Comparison of ENCODE assay signal across 31 mouse cellular contexts in genomic region chr7:99671544-99672435, GRCm38 (mm10). TPM values are rescaled to one million over a fixed set of nuclear protein-coding genes. Genes with fewer than 3 reads are reported as not detected.
DNase-seq lines count a peak whose midpoint lies in the region; ATAC-seq and TF ChIP-seq lines count a peak whose summit lies in the region.
"Had no signal": no experiment of that assay in that cellular context is flagged by ENCODE, and none has a peak within 500 bp of the region (broad histone marks: within the 10 kb centered on the region; RNA-seq: fewer than 3 reads in every experiment).

No protein-coding gene starts in this region.

- TF ChIP-seq RAD21 in MEL (IDR thresholded peaks at IDR 0.05; ENCODE audit: low read depth, low read length) = no peak

- H3K4me3 ChIP-seq in MEL (ENCODE audit: control insufficient read depth in 1 of 2, insufficient read depth in 1 of 2, low read depth in 2 of 2, low read length in 2 of 2) = no peak overlapping the region
- H3K4me3 ChIP-seq in intestine, embryonic 14.5 days (ENCODE audit: low read depth, low read length) = no peak overlapping the region
- H3K4me3 ChIP-seq in liver, embryonic 15.5 days (replicated peaks) = no peak overlapping the region
- no peak overlapping the region for H3K4me3 ChIP-seq in forebrain, postnatal 0 days (ENCODE audit: low read depth, low read length)
- H3K4me3 ChIP-seq in forebrain, embryonic 15.5 days = no peak overlapping the region
- H3K4me3 ChIP-seq: heart, embryonic 10.5 days; layer of hippocampus, adult 2 months; limb, embryonic 12.5 days; midbrain, embryonic 13.5 days; stomach, embryonic 15.5 days had no signal

- peaks cover 0 to 2% of the 10 kb centered on the region in 2 experiments; a peak in 2 of 4 replicates for H3K36me3 ChIP-seq in MEL (ENCODE audit: control insufficient read depth in 1 of 2, insufficient read depth in 2 of 2, low read length in 2 of 2)
- no peaks in the 10 kb centered on the region for H3K36me3 ChIP-seq in intestine, embryonic 14.5 days (ENCODE audit: control insufficient read depth, insufficient read depth, low read length)
- H3K36me3 ChIP-seq in liver, embryonic 15.5 days (replicated peaks) = no peaks in the 10 kb centered on the region
- H3K36me3 ChIP-seq in forebrain, postnatal 0 days (ENCODE audit: insufficient read depth) = no peaks in the 10 kb centered on the region
- H3K36me3 ChIP-seq in forebrain, embryonic 15.5 days = no peaks in the 10 kb centered on the region
- H3K36me3 ChIP-seq: heart, embryonic 10.5 days; limb, embryonic 12.5 days; midbrain, embryonic 13.5 days; stomach, embryonic 15.5 days had no signal

- H3K9me3 ChIP-seq in MEL (replicated peaks; ENCODE audit: insufficient read depth, low read length) = no peaks in the 10 kb centered on the region
- no peaks in the 10 kb centered on the region for H3K9me3 ChIP-seq in intestine, embryonic 14.5 days (ENCODE audit: control insufficient read depth, low read length)
- H3K9me3 ChIP-seq in liver, embryonic 15.5 days (replicated peaks) = no peaks in the 10 kb centered on the region
- H3K9me3 ChIP-seq in forebrain, postnatal 0 days (ENCODE audit: low read length) = no peaks in the 10 kb centered on the region
- H3K9me3 ChIP-seq in forebrain, embryonic 15.5 days = no peaks in the 10 kb centered on the region
- H3K9me3 ChIP-seq: heart, embryonic 10.5 days; limb, embryonic 12.5 days; midbrain, embryonic 13.5 days; stomach, embryonic 15.5 days had no signal

- peaks cover 0 to 14% of the 10 kb centered on the region in 2 experiments; a peak in 3 of 4 replicates for H3K4me1 ChIP-seq in MEL (ENCODE audit: control insufficient read depth in 1 of 2, insufficient read depth in 2 of 2, low read length in 2 of 2)
- H3K4me1 ChIP-seq in intestine, embryonic 14.5 days (replicated peaks; ENCODE audit: control insufficient read depth, insufficient read depth, low read length) = peaks cover 6% of the 10 kb centered on the region
- peaks cover 10% of the 10 kb centered on the region; the same call in 1 of the 2 replicates for H3K4me1 ChIP-seq in liver, embryonic 15.5 days (replicated peaks)
- H3K4me1 ChIP-seq in forebrain, postnatal 0 days (ENCODE audit: insufficient read depth) = no peaks in the 10 kb centered on the region
- no peaks in the 10 kb centered on the region for H3K4me1 ChIP-seq in forebrain, embryonic 15.5 days
- H3K4me1 ChIP-seq: stomach, embryonic 15.5 days had no signal

- no peak for TF ChIP-seq CTCF in MEL (IDR thresholded peaks at IDR 0.05 in 2 of 3, conservative IDR thresholded peaks at IDR 0.05 in 1 of 3; ENCODE audit: control insufficient read depth in 1 of 3, insufficient read depth in 1 of 3, low read depth in 2 of 3, low read length in 3 of 3, poor library complexity in 1 of 3, severe bottlenecking in 1 of 3)
- TF ChIP-seq CTCF in forebrain, postnatal 0 days (IDR thresholded peaks at IDR 0.05; ENCODE audit: low read depth) = no peak

- no peak for TF ChIP-seq POLR2A in MEL (IDR thresholded peaks at IDR 0.05; ENCODE audit: control insufficient read depth in 1 of 2, insufficient read depth in 1 of 2, low read depth in 1 of 2, low read length in 2 of 2, poor library complexity in 1 of 2)

- peak; percentile 18 for DNase-seq in CD4-positive, CD25-positive, alpha-beta regulatory T cell, adult 2 months (ENCODE audit: low read depth, low spot score)
- DNase-seq in MEL (ENCODE audit: low read depth, low spot score) = peak; percentile 64
- no peak for DNase-seq in intestine, embryonic 14.5 days (ENCODE audit: low spot score)
- no peak for DNase-seq in forebrain, postnatal 0 days
- DNase-seq in urinary bladder, postnatal 14 days (ENCODE audit: low spot score) = no peak
- DNase-seq: adrenal gland, postnatal 25 days; cerebellum, adult 18-20 months; cerebellum, postnatal 14 days; gastrocnemius, postnatal 10 days; kidney, postnatal 14 days; layer of hippocampus, postnatal 36 days; lung, adult 2 months; lung, postnatal 14 days; thymus, adult 18-20 months had no signal

- H3K4me2 ChIP-seq in intestine, embryonic 14.5 days (ENCODE audit: low read length) = no peak overlapping the region
- no peak overlapping the region for H3K4me2 ChIP-seq in liver, embryonic 15.5 days
- no peak overlapping the region for H3K4me2 ChIP-seq in forebrain, postnatal 0 days (ENCODE audit: low read depth)
- H3K4me2 ChIP-seq in forebrain, embryonic 15.5 days (replicated peaks) = no peak overlapping the region
- H3K4me2 ChIP-seq: limb, embryonic 12.5 days; midbrain, embryonic 13.5 days; stomach, embryonic 15.5 days had no signal

- ATAC-seq in CD4-positive, CD25-positive, alpha-beta regulatory T cell, adult 4 months = no peak
- ATAC-seq in intestine, embryonic 14.5 days (replicated peaks; ENCODE audit: low FRiP score, low TSS enrichment, low read depth) = peak; percentile 77; the same call in 1 of the 2 replicates
- ATAC-seq in liver, embryonic 15.5 days (ENCODE audit: insufficient read depth) = peak; percentile 40; the same call in 1 of the 2 replicates
- ATAC-seq in forebrain, postnatal 0 days = no peak
- ATAC-seq in forebrain, embryonic 15.5 days (replicated peaks) = no peak
- ATAC-seq: midbrain, embryonic 13.5 days had no signal

- no peaks in the 10 kb centered on the region for H3K79me2 ChIP-seq in MEL (ENCODE audit: control insufficient read depth, insufficient read depth, low read length, poor library complexity)

- no peak overlapping the region for H3K9ac ChIP-seq in MEL (ENCODE audit: control insufficient read depth, low read depth, low read length, poor library complexity, severe bottlenecking)
- no peak overlapping the region for H3K9ac ChIP-seq in intestine, embryonic 14.5 days (ENCODE audit: low read length)
- H3K9ac ChIP-seq in liver, embryonic 15.5 days = no peak overlapping the region
- no peak overlapping the region for H3K9ac ChIP-seq in forebrain, postnatal 0 days
- no peak overlapping the region for H3K9ac ChIP-seq in forebrain, embryonic 15.5 days (replicated peaks)
- H3K9ac ChIP-seq: limb, embryonic 12.5 days; midbrain, embryonic 13.5 days; stomach, embryonic 15.5 days had no signal

- H3K27me3 ChIP-seq in MEL (ENCODE audit: control insufficient read depth in 1 of 2, insufficient read depth in 2 of 2, low read length in 2 of 2) = no peaks in the 10 kb centered on the region; a peak in 1 of 4 replicates
- no peaks in the 10 kb centered on the region for H3K27me3 ChIP-seq in intestine, embryonic 14.5 days (replicated peaks; ENCODE audit: control insufficient read depth, insufficient read depth, low read length)
- H3K27me3 ChIP-seq in liver, embryonic 15.5 days = no peaks in the 10 kb centered on the region; the same call in 1 of the 2 replicates
- H3K27me3 ChIP-seq in forebrain, postnatal 0 days (ENCODE audit: insufficient read depth, low read length) = no peaks in the 10 kb centered on the region
- H3K27me3 ChIP-seq in forebrain, embryonic 15.5 days = no peaks in the 10 kb centered on the region
- H3K27me3 ChIP-seq: limb, embryonic 12.5 days; midbrain, embryonic 13.5 days; stomach, embryonic 15.5 days had no signal

- 65% methylated on average over 9 of the region's 9 CpGs for WGBS in intestine, embryonic 14.5 days
- 57% methylated on average over 9 of the region's 9 CpGs for WGBS in liver, embryonic 15.5 days (ENCODE audit: insufficient replicate concordance)
- WGBS in forebrain, postnatal 0 days = 86% methylated on average over 9 of the region's 9 CpGs
- 87% methylated on average over 9 of the region's 9 CpGs for WGBS in forebrain, embryonic 15.5 days

- no peak overlapping the region for H3K27ac ChIP-seq in MEL (ENCODE audit: control insufficient read depth, low read depth, low read length)
- H3K27ac ChIP-seq in intestine, embryonic 14.5 days (ENCODE audit: low read depth) = no peak overlapping the region
- H3K27ac ChIP-seq in liver, embryonic 15.5 days (replicated peaks) = no peak overlapping the region
- no peak overlapping the region for H3K27ac ChIP-seq in forebrain, postnatal 0 days (ENCODE audit: low read depth, low read length)
- no peak overlapping the region for H3K27ac ChIP-seq in forebrain, embryonic 15.5 days (replicated peaks)
- H3K27ac ChIP-seq: heart, embryonic 10.5 days; layer of hippocampus, adult 2 months; limb, embryonic 12.5 days; midbrain, embryonic 13.5 days; stomach, embryonic 15.5 days had no signal

- peak; percentile 65 to 70 for TF ChIP-seq EP300 in MEL (IDR thresholded peaks at IDR 0.05; ENCODE audit: low read depth in 1 of 2, low read length in 2 of 2)

RNA-seq across cellular contexts. Expression of gene Slco2b1, which starts 39.4 kb away (rescaled TPM):
- under 1 TPM in 1 of 2 experiments, not detected in 1; 0.37 TPM for polyA plus RNA-seq in CD4-positive, CD25-positive, alpha-beta regulatory T cell, adult 4 months (2017; shearing (Covaris generic))
- not detected in 2 replicates for total RNA-seq in MEL (2012; rRNA removed)
- under 1 TPM in 1 of 2 experiments, not detected in 1; 0.06 TPM for polyA plus RNA-seq in MEL (2012; ENCODE audit: insufficient read depth in 1 of 2, insufficient read length in 2 of 2, low read depth in 1 of 2, low replicate concordance in 2 of 2, missing spikeins in 1 of 2)
- 2.2 and 2.3 TPM in 2 replicates for polyA plus RNA-seq in intestine, embryonic 14.5 days (2014; fragmentation: Nextera tagmentation; extraction: Ambion mirVana)
- polyA plus RNA-seq in liver, embryonic 15.5 days (2015; fragmentation: Nextera tagmentation; extraction: Ambion mirVana) = 0.18 and 0.31 TPM in 2 replicates
- 10.8 and 10.9 TPM in 2 replicates for total RNA-seq in forebrain, postnatal 0 days (2014; rRNA removed)
- 5.9 and 6.7 TPM in 2 replicates for polyA plus RNA-seq in forebrain, postnatal 0 days (2015; fragmentation: Nextera tagmentation; extraction: Ambion mirVana)
- 4.5 and 4.9 TPM in 2 replicates for polyA plus RNA-seq in forebrain, embryonic 15.5 days (2015; fragmentation: Nextera tagmentation; extraction: Ambion mirVana)
- total RNA-seq: granulocyte monocyte progenitor cell, adult 5-6 weeks; neutrophil, adult 5-6 weeks had no signal

RNA-seq across cellular contexts. Expression of gene Tpbgl, which starts 44.9 kb away (rescaled TPM):
- under 1 TPM; 0.25 to 0.35 TPM for polyA plus RNA-seq in CD4-positive, CD25-positive, alpha-beta regulatory T cell, adult 4 months (2017; shearing (Covaris generic))
- not detected in 2 replicates for total RNA-seq in MEL (2012; rRNA removed)
- polyA plus RNA-seq in MEL (2012; ENCODE audit: insufficient read depth in 1 of 2, insufficient read length in 2 of 2, low read depth in 1 of 2, low replicate concordance in 2 of 2, missing spikeins in 1 of 2) = not detected
- 1.3 and 1.7 TPM in 2 replicates for polyA plus RNA-seq in intestine, embryonic 14.5 days (2014; fragmentation: Nextera tagmentation; extraction: Ambion mirVana)
- 0.41 and 0.44 TPM in 2 replicates for polyA plus RNA-seq in liver, embryonic 15.5 days (2015; fragmentation: Nextera tagmentation; extraction: Ambion mirVana)
- 0.86 and 1.5 TPM in 2 replicates for total RNA-seq in forebrain, postnatal 0 days (2014; rRNA removed)
- polyA plus RNA-seq in forebrain, postnatal 0 days (2015; fragmentation: Nextera tagmentation; extraction: Ambion mirVana) = 1.8 and 2.1 TPM in 2 replicates
- 0.49 and 0.50 TPM in 2 replicates for polyA plus RNA-seq in forebrain, embryonic 15.5 days (2015; fragmentation: Nextera tagmentation; extraction: Ambion mirVana)
- total RNA-seq: granulocyte monocyte progenitor cell, adult 5-6 weeks; hematopoietic stem cell, adult 5-6 weeks; monocyte, adult 5-6 weeks; neutrophil, adult 5-6 weeks had no signal

RNA-seq across cellular contexts. Expression of gene Olfr520, which starts 58.3 kb away (rescaled TPM):
- polyA plus RNA-seq in CD4-positive, CD25-positive, alpha-beta regulatory T cell, adult 4 months (2017; shearing (Covaris generic)) = not detected
- total RNA-seq in MEL (2012; rRNA removed) = not detected in 2 replicates
- not detected for polyA plus RNA-seq in MEL (2012; ENCODE audit: insufficient read depth in 1 of 2, insufficient read length in 2 of 2, low read depth in 1 of 2, low replicate concordance in 2 of 2, missing spikeins in 1 of 2)
- polyA plus RNA-seq in intestine, embryonic 14.5 days (2014; fragmentation: Nextera tagmentation; extraction: Ambion mirVana) = not detected in 2 replicates
- not detected in 2 replicates for polyA plus RNA-seq in liver, embryonic 15.5 days (2015; fragmentation: Nextera tagmentation; extraction: Ambion mirVana)
- total RNA-seq in forebrain, postnatal 0 days (2014; rRNA removed) = not detected in 2 replicates
- polyA plus RNA-seq in forebrain, postnatal 0 days (2015; fragmentation: Nextera tagmentation; extraction: Ambion mirVana) = not detected in 2 replicates
- not detected in 2 replicates for polyA plus RNA-seq in forebrain, embryonic 15.5 days (2015; fragmentation: Nextera tagmentation; extraction: Ambion mirVana)
- total RNA-seq: adrenal gland, postnatal 25 days; gastrocnemius, postnatal 10 days; granulocyte monocyte progenitor cell, adult 5-6 weeks; hematopoietic stem cell, adult 5-6 weeks; layer of hippocampus, adult 2 months; left cerebral cortex, postnatal 14 days; megakaryocyte progenitor cell, adult 5-6 weeks; monocyte, adult 5-6 weeks; neutrophil, adult 5-6 weeks had no signal
- polyA plus RNA-seq: embryonic facial prominence, embryonic 11.5 days; forebrain, embryonic 11.5 days; heart, postnatal 0 days; limb, embryonic 12.5 days; lung, adult 2 months; midbrain, embryonic 13.5 days; stomach, embryonic 15.5 days had no signal

Comparison
In these comparisons a context has a peak if more than half of its experiments do, and no peak if none do; other contexts are left out.
1. DNase-seq: peak in CD4-positive, CD25-positive, alpha-beta regulatory T cell, adult 2 months (single experiment) and MEL (single experiment); none in intestine, embryonic 14.5 days (single experiment), forebrain, postnatal 0 days (single experiment) and urinary bladder, postnatal 14 days (single experiment).
2. ATAC-seq: peak in intestine, embryonic 14.5 days (single experiment) and liver, embryonic 15.5 days (single experiment); none in CD4-positive, CD25-positive, alpha-beta regulatory T cell, adult 4 months (single experiment), forebrain, postnatal 0 days (single experiment) and forebrain, embryonic 15.5 days (single experiment).